Mouse (Mus musculus) kidney, postnatal 14 days (tissue): Measurements from ENCODE around the gene Phactr2.

Source experiments
- DNase-seq: peaks from one replicate; pipeline ENCODE4 v3.0.0; 2022; ENCODE audit warnings: mixed read lengths

Gene Phactr2

DNA sequence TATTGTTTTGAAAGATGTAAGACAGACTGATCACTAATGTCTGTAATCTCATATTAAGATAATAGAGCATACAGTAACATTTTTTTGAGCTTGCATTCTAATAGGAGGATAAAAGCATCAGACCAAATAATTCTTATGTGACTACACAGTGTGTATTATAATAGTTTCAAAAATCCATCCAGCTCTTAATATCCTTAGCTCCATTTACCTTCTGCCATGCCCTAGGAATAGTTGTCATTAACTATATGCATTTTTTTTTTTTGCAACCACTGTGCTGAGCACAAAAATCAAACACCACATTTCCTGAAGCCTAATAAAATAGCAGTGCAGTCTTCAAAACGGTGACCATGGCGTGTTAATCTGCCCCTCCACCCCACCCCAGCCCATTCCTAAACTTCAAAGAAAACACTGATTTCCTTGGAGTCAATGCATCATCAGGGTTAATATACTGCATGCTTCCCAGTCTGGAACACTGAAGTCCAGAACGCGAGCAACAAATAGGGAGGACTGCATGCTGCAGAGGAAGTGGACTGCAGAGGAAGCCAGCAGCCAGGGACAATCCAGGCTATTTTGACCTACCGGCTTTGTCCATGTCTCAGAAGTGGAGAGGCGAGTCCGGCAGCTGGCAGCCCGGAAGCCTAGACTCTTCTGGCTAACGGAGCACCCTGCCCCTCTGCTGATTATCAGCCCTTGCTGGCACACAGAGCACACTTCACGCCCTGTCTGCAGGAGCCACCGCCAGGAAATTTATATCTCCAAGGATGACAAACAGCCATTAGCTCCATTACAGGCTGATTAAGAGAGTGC, 85.9 kb downstream of the Phactr2 start:
- DNase-seq, result peak; percentile 40

GRCm38 (mm10) chr10:13384866-13385265, 89.3 kb downstream of the Phactr2 start:
- no peak for DNase-seq

DNA sequence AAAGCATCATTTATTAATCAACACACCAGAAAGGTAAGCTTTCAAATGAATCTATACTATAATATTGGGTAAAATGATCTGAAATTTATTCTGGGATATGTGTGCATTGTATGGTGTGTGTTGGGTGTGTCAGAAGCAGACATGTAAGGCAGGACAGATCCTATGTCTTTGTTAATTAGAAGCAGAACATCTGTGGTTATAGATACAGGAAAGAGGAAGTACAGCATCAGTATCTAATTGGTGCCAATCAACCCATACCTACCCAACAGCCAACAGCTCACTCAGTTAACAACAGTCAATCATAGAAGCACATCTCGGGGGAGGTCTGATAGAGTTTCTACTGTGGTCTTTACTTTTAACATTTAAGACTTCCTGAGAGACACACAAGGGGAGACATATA, 96.3 kb downstream of the Phactr2 start:
- DNase-seq, result no peak

DNA sequence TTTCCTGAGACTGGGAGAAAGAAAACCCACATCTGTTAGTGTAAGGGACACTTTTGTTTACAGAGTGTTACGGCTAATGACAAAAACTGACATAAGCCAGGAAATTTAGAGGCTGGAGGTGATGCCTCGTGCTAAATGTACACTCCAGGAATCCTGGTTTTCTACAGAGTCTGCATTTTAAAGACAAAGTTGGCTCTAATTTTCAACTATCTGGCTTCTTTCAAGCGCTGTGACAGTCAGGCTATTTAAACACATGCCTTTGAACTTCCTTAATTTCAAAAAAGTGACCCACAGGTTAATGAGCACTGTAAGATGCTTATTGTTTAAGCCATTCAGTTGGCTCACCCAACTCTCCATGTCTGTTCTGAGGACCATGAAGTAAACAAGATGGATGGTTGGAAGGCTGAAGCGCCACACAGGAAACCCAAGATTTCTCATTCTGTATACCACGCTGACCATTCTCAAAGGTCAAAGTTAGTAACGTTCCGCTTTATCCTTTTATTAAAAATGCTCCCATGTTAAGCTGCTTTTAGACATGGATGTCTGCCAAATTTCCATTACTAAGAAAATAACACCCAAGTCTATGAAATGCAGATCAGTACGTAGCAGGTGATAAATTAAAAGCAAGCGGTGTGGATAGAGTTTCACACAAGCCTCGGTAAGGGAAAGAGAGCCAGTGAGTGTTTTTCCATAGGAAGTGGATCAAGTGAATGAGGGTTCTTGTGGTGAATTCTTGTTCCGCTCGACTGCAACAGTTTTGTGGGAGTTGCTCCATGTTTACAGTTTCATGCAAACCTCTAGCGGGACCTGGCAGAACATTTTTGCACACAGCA, 97.6 kb downstream of the Phactr2 start:
- DNase-seq, result peak; percentile 33

- DNase-seq, result peak; percentile 60
These were observed 98.4 kb downstream of the Phactr2 start for GRCm38 (mm10) chr10:13375820-13376219.

DNA sequence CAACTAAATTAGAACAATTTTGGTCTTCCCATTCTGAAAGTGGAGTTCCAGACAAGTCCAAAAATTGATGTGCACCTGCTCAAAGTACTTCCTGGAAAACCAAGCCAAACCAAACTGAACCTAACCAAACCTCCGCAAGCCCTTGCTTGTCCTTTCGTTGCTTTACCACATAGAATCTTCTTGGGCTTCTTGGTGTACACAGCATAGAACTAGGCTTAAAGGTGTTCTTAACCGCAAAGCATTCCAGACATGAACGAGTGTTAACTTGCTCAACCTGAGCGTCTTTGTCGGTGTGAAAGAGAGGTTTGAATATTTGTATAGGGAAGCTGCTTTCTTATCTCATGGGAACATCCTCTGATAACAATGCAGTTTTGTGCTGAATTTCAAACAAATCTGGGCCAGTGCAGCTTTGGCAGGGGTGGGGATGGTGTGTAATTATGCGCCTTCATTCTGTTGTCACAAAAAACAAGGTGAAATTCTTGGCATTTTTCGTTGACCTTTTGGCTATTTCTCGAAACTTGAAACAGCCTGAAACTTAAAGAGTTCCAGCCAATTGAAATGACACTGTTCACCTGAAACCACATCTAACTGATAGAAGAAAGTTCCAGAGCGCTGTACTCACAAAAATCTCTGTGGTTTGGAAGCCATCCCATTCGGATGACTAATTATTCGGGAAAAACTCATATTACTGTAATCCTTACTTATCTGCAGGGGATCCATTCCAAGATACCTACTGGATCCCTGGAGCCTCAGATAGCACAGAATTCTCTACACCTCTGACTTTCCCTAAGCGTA, 104.4 kb downstream of the Phactr2 start:
- DNase-seq, result no peak

GRCm38 (mm10) chr10:13364286-13364580, 110.0 kb downstream of the Phactr2 start:
- DNase-seq, result no peak

DNA sequence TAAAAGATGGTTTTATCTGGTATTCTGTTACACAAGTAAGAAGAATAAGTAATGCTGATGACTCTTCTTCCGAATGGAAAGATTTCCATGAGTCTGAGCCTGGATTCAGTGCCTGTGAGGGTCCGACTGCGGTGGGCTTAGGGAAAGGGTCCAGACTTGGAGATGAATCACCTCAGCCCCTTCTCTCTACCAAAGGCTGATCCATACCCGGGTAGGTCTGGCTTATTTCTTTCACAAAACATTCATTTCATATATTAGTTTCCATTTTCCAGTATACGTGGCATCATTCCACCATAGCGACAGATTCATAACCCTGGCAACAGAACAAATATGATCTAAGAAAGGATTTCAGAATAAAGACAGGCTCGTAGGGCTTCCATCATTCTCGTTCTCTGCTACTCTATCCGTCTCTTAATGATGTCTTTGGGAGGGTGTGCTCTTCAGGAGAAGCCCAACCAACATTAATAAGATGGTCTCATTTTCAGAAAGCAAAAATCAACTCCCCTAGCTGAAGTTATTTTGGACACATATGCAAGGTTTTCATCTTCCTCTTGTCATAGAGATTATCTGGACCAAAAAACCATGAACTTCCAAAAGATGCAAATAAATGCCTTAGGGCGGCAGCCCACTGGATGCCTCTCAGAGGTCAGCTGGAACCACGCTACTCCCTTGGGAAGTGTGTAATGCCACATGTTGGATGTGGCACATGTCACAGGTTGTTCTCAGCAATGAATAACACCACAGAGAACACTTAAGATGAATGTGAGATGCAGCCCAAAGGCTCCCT, 110.5 kb downstream of the Phactr2 start:
- no peak for DNase-seq

- DNase-seq, result no peak
These were observed 113.3 kb downstream of the Phactr2 start for GRCm38 (mm10) chr10:13360913-13361312.

DNA sequence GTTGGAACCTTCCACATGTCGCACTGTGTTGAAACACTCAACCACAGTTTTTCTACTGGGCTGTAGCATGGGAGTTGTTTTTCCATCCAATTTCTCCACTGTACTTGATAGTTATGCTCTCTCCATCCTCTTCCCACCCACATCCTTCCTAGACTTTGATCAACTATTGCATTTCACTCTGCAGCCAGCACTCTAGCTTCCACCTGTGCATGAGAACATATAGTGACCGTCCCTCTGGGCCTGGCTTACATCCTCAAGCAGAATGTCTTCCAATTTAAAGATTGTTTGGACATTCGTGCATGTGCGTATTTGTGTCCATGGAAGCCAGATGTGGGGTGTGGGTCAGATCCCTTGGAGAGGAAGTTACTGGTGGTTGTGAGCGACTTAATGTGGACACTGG, 114.4 kb downstream of the Phactr2 start:
- DNase-seq, result no peak

GRCm38 (mm10) chr10:13358679-13359078, 115.5 kb downstream of the Phactr2 start:
- no peak for DNase-seq

DNA sequence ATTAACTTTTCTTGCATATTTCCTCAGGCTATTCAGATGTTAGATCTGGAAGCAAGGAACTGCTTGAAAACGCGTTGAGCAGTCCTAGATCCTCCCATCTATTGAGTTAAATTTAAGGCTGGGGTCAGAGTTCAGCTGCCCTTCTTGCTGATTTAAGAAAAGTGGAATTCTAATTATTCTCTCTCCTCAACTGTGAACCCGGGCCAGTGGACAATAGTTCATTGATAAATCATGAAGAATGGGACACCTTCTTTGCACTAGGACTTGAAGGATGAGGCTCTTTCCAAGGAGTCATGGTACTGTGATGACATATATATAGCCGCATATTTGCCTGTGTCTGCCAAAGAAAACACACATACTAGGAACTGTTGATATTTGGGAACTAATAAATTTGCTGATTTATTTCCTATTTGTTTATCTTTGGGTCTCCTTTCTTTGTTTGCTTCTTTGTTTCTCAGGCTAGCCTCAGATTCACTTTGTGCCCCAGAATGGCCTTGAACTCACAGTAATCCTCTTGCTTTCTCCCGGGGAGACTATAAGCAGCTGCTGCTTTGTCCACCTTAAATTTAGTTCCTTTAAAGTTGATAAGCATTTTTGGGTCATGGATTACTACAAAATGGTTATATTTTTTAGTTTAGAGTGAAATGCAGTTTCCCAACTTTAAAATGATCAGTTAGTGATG, 127.5 kb downstream of the Phactr2 start:
- DNase-seq, result no peak

- DNase-seq, result no peak
These were observed 133.6 kb downstream of the Phactr2 start for GRCm38 (mm10) chr10:13340583-13340982.

DNA sequence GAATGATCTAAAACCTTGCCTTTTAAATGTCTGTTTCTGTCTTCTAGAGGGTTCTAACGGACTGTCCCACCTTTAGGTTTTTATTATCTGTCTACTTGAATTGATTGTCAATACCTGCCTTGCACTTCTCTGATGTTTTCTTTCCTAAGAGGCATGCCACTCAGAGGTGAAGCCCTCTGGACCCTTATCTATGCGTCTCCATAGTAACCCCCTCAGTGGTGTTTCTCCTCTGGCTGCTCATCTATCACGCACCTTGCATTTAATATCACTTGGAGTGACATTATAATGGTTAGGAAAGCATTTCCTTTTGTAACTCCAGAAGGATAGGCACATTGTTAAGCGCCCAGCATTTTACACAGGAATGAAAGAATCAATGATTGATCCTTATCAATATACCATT, 137.2 kb downstream of the Phactr2 start:
- DNase-seq, result no peak

- DNase-seq, result no peak
These were observed 138.4 kb downstream of the Phactr2 start for GRCm38 (mm10) chr10:13335814-13336213.

DNA sequence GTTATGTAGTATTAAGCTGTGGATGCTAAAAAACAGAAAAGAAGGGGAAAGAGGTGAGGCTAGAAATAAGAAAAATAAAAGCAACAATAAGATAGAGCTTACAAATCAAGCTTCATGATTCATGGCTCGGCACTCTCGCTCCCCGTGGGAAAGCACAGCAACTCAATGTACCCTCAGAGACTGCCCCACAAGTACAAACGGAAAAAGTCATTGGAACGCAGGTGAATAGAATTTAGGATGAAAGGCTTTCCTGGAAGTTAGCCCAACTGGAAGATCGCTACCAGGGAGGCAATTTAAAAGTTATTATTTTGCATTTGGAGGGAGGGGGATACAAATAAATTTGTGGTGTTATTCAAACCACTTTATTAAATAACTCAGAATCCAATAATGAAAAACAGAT, 138.9 kb downstream of the Phactr2 start:
- no peak for DNase-seq

DNA sequence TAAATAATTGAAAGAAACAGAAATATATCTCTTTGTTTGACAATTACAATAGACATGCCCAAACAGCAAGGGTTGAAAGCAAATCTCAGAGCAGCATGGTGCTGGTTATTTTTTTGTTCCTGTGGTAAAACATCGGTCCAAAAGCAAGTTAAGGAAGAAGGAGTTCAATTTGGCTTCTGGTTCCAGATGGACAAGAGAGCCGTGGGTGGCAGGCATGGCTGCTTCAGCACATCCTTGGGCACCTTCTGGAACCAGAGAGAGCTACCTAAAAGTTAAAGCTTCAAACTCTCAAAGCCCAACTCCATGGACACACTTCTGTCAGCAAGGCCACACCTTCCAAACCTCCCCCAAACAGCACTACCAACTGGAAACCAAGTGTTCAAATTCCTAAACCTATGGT, 140.4 kb downstream of the Phactr2 start:
- no peak for DNase-seq

DNA sequence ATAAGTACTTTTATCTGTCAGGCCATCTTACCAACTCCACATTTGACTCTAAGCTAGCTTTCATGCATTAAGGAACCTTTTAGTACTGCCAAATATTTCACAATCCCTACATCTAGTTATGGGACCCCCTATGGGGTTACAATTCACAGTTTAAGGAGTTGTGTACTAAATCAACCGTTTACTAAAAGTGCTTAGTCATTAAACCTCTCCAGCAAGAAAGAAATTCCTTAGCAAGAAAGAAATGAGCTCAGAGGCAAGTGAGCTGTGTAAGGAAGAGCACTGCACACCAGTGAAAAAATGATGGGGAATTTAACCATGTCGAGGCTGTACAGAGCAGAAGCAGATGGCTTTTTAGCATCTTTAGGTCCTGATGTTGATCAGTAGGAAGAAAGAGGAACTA, 141.2 kb downstream of the Phactr2 start:
- no peak for DNase-seq

- DNase-seq, result no peak
These were observed 142.7 kb downstream of the Phactr2 start for GRCm38 (mm10) chr10:13331405-13332032.

DNA sequence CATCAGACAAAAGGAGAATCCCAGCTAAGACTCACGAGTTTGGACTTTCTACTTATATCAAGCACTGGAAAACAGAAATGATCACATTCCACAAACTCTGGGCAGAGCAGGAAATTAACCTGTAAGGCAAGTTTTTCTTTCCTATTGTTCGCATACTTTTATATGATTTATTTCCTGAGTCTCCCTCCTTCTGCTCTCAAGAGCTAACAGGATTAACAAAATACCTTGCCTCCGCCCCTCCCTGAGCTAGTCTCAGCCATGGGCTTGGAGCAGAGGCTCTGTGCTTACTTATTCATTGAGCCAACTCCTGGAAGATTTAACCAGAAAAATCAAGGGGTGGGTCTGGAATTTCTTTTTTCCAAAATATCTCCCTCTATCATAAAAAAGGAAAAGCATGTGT, 145.6 kb downstream of the Phactr2 start:
- no peak for DNase-seq

DNA sequence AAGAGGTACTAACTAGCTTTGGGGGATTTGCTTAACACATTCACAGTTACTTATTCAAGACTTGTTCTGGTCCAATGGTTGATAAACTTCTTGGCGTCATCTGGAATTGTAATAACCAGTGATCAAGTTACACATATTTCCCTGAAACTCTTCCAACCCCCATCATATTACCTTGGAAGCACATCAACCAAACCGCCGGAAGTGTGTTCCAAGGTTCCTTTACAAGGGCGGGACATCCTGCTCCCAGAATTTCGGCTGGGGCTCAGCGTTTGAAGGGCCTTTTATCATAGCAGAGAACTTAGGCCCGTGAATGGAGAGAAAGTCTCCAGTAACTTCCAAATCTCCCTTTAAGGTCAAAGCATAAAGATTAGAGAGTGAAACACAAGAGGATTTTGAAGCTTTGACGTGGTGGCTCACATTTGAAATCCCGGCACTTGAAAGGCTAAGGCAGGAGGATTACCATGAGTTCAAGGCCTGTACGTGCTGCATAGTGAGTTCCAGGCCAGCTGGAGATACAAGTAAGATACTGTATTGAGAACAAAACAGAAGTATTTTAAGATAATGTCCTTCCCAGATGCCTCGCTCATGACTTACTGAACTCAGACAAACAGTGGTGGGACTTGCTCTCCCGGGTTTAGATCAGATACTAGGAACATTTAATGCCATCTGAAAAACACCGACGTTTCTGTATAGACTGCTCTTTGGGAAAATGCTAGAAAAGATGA, 147.9 kb downstream of the Phactr2 start:
- no peak for DNase-seq
